Mouse (Mus musculus) left cerebral cortex, postnatal 36 days (tissue): Measurements from ENCODE around the gene Galr2. TPM values are rescaled to one million over a fixed set of nuclear protein-coding genes. Genes with fewer than 3 reads are reported as not detected.

Source experiments
- total RNA-seq, 2 experiments: library from RNA; stranded (reverse); gene quantifications; 2 replicates each; pipeline ENCODE4 v1.2.3; 2021

The Galr2 gene
- total RNA-seq, 2 experiments from 2014 or later, result not detected

Other genes with a start within 250 kb of the Galr2 start
- 1 to 10 TPM in 1 of 2 experiments, under 1 TPM in 1; 0.93 to 1.0 TPM for gene Unc13d, start 203.0 kb upstream of the Galr2 start, total RNA-seq
- gene Wbp2, start 193.9 kb upstream of the Galr2 start, total RNA-seq, result 100 to 1,000 TPM; 388 to 420 TPM
- 1 to 10 TPM; 7.0 to 9.6 TPM for gene Trim47, start 153.7 kb upstream of the Galr2 start, total RNA-seq
- gene Trim65, start 149.8 kb upstream of the Galr2 start, total RNA-seq, result 1 to 10 TPM; 7.2 to 8.4 TPM
- gene Mrpl38, start 142.1 kb upstream of the Galr2 start, total RNA-seq, result 10 to 100 TPM; 58.3 to 62.1 TPM
- 10 to 100 TPM; 65.5 to 98.0 TPM for gene Fbf1, start 112.8 kb upstream of the Galr2 start, total RNA-seq
- gene Ten1, start 82.1 kb upstream of the Galr2 start, total RNA-seq, result 10 to 100 TPM; 41.3 to 41.6 TPM
- gene Acox1, start 81.9 kb upstream of the Galr2 start, total RNA-seq, result 100 to 1,000 TPM; 115 to 118 TPM
- gene Evpl, start 42.9 kb upstream of the Galr2 start, total RNA-seq, result 1 to 10 TPM; 1.2 to 1.3 TPM
- 10 to 100 TPM; 66.6 to 70.6 TPM for gene Srp68, start 6.7 kb upstream of the Galr2 start, total RNA-seq
- gene Exoc7, start 26.3 kb downstream of the Galr2 start, total RNA-seq, result 100 to 1,000 TPM in 1 of 2 experiments, 10 to 100 TPM in 1; 93.0 to 100 TPM
- gene Foxj1, start 54.5 kb downstream of the Galr2 start, total RNA-seq, result 1 to 10 TPM; 5.0 to 5.2 TPM
- gene Rnf157, start 132.1 kb downstream of the Galr2 start, total RNA-seq, result 100 to 1,000 TPM; 266 to 286 TPM
- gene Ubald2, start 153.2 kb downstream of the Galr2 start, total RNA-seq, result 10 to 100 TPM; 27.5 to 31.8 TPM
- not detected for gene Qrich2, start 185.3 kb downstream of the Galr2 start, total RNA-seq
- 10 to 100 TPM; 68.5 to 91.5 TPM for gene Prpsap1, start 213.3 kb downstream of the Galr2 start, total RNA-seq
- 1 to 10 TPM; 4.0 to 7.0 TPM for gene Sphk1, start 250.0 kb downstream of the Galr2 start, total RNA-seq